ENCODE assay signal across 7 mouse cellular contexts in the genomic region with DNA sequence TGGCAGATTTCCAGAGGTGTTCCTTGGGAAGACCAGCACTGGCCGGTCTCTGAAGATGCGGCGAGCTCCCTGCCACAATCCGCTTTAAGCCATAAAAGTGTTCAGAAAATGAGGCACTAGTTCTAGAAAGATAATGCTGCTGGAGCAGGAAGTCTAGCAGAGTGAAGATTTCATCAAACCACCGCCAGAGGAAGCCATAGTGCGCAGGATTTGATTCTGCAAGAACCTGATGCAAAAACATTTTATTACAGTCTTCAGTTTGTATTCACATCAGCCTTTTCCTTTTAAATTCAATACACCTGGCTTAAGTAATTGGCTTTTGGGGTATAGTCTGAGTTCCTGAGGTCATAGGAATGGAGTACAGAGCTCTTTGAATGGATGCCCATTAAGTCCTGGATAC. TPM values are rescaled to one million over a fixed set of nuclear protein-coding genes. Genes with fewer than 3 reads are reported as not detected.
DNase-seq lines count a peak whose midpoint lies in the region; ATAC-seq and TF ChIP-seq lines count a peak whose summit lies in the region.

No protein-coding gene starts in this region.

- peak overlapping the region; percentile 39 for H3K27ac ChIP-seq in CH12.LX (ENCODE audit: insufficient read depth, low read depth)
- peak overlapping the region; percentile 93 for H3K27ac ChIP-seq in hindbrain, embryonic 10.5 days
- peak overlapping the region; percentile 93 for H3K27ac ChIP-seq in midbrain, embryonic 10.5 days (replicated peaks)

- H3K4me2 ChIP-seq in CH12.LX (ENCODE audit: insufficient read depth, low read depth, poor library complexity, severe bottlenecking), result peak overlapping the region; percentile 92

- peaks cover 20 to 48% of the 10 kb centered on the region in 2 experiments for H3K36me3 ChIP-seq in CH12.LX (replicated peaks in 1 of 2; ENCODE audit: control insufficient read depth in 1 of 2, insufficient read depth in 1 of 2, low read length in 1 of 2)
- peaks cover 57% of the 10 kb centered on the region for H3K36me3 ChIP-seq in G1E (replicated peaks)
- H3K36me3 ChIP-seq in hindbrain, embryonic 10.5 days, result peaks cover 36% of the 10 kb centered on the region
- peaks cover 34% of the 10 kb centered on the region for H3K36me3 ChIP-seq in midbrain, embryonic 10.5 days

- TF ChIP-seq EP300 in CH12.LX (IDR thresholded peaks at IDR 0.05; ENCODE audit: low read length), result no peak

- 81% methylated on average over 6 of the region's 6 CpGs for WGBS in hindbrain, embryonic 10.5 days
- 75% methylated on average over 6 of the region's 6 CpGs for WGBS in midbrain, embryonic 10.5 days

- no peaks in the 10 kb centered on the region for H3K9me3 ChIP-seq in CH12.LX (replicated peaks; ENCODE audit: low read length)
- H3K9me3 ChIP-seq in G1E (replicated peaks), result no peaks in the 10 kb centered on the region
- no peaks in the 10 kb centered on the region for H3K9me3 ChIP-seq in hindbrain, embryonic 10.5 days
- no peaks in the 10 kb centered on the region for H3K9me3 ChIP-seq in midbrain, embryonic 10.5 days (replicated peaks)

- peak overlapping the region; percentile 72 for H3K9ac ChIP-seq in CH12.LX (ENCODE audit: insufficient read depth, low read depth)

- peak; percentile 56 for DNase-seq in CH12.LX (ENCODE audit: extremely low read depth)
- no peak for DNase-seq in G1E (ENCODE audit: low spot score)
- DNase-seq in hindbrain, embryonic 10.5 days (ENCODE audit: low spot score), result no peak
- DNase-seq in midbrain, embryonic 10.5 days (ENCODE audit: low spot score), result no peak
- no peak for DNase-seq in adipocyte (ENCODE audit: low spot score)
- DNase-seq in left cerebral cortex, adult 8-10 months (ENCODE audit: low spot score in 2 of 2), result no peak
- DNase-seq in kidney, postnatal 14 days, result no peak

- dilution Hi-C loops in CH12.LX (cut with MboI; ENCODE audit: extremely low pct_ligation_motif_present, extremely low pct_unique_long_range_greater_than_20kb, low sequenced_read_pairs), result no loop called here

- TF ChIP-seq CTCF in CH12.LX (conservative IDR thresholded peaks at IDR 0.05 in 1 of 2, IDR thresholded peaks at IDR 0.05 in 1 of 2; ENCODE audit: low read depth in 2 of 2, low read length in 2 of 2) (peak in 1 of 2 experiments; percentile 45; a peak in 2 of 4 replicates), G1E (IDR thresholded peaks at IDR 0.05; ENCODE audit: low read depth, low read length) (no peak)

- H3K79me2 ChIP-seq in CH12.LX (replicated peaks; ENCODE audit: control insufficient read depth, extremely low read depth, insufficient read depth, poor library complexity, severe bottlenecking), result peaks cover 43% of the 10 kb centered on the region

- no peak for TF ChIP-seq POLR2A in CH12.LX (IDR thresholded peaks at IDR 0.05; ENCODE audit: low read depth, low read length)

- in situ Hi-C loops in CH12.LX (cut with MboI; ENCODE audit: low pct_ligation_motif_present, low pct_unique_long_range_greater_than_20kb, low sequenced_read_pairs), result no loop called here

- TF ChIP-seq RAD21 in CH12.LX (IDR thresholded peaks at IDR 0.05; ENCODE audit: low read depth, low read length), result no peak; the same call in 1 of the 2 replicates

- H3K4me1 ChIP-seq in CH12.LX (ENCODE audit: control insufficient read depth in 1 of 2, insufficient read depth in 2 of 2) (peaks cover 6 to 61% of the 10 kb centered on the region in 2 experiments; a peak in 3 of 4 replicates), G1E (ENCODE audit: insufficient read depth, low read depth, low read length) (peaks cover 61% of the 10 kb centered on the region)
- H3K4me1 ChIP-seq in hindbrain, embryonic 10.5 days (replicated peaks), result peaks cover 34% of the 10 kb centered on the region
- H3K4me1 ChIP-seq in midbrain, embryonic 10.5 days, result peaks cover 45% of the 10 kb centered on the region

- ATAC-seq in G1E (ENCODE audit: extremely low read depth, insufficient number of reproducible peaks, low FRiP score, poor library complexity, severe bottlenecking), result no peak

- H3K4me3 ChIP-seq in CH12.LX (replicated peaks in 1 of 3; ENCODE audit: low read depth in 2 of 3, low read length in 2 of 3, poor library complexity in 1 of 3) (peak overlapping the region; percentile 70 to 91 (median 78)), G1E (ENCODE audit: low read depth, low read length) (peak overlapping the region; percentile 79; the same call in 1 of the 2 replicates)
- H3K4me3 ChIP-seq in hindbrain, embryonic 10.5 days, result peak overlapping the region; percentile 79
- H3K4me3 ChIP-seq in midbrain, embryonic 10.5 days, result peak overlapping the region; percentile 85

- H3K27me3 ChIP-seq in CH12.LX (replicated peaks), result no peaks in the 10 kb centered on the region
- no peaks in the 10 kb centered on the region for H3K27me3 ChIP-seq in G1E (ENCODE audit: insufficient read depth, low read length)
- H3K27me3 ChIP-seq in hindbrain, embryonic 10.5 days (ENCODE audit: insufficient read depth, poor library complexity, severe bottlenecking), result no peaks in the 10 kb centered on the region
- no peaks in the 10 kb centered on the region for H3K27me3 ChIP-seq in midbrain, embryonic 10.5 days (ENCODE audit: low read depth, poor library complexity, severe bottlenecking)

TF ChIP-seq in CH12.LX, 34 proteins besides CTCF, POLR2A, EP300 and RAD21:
- TF ChIP-seq TBP (conservative IDR thresholded peaks at IDR 0.05; ENCODE audit: low read depth, low read length) (0 out of 2 replicates have a peak, but pooled peaks have one; percentile 59), HCFC1 (IDR thresholded peaks at IDR 0.05; ENCODE audit: low read depth, low read length) (peak; percentile 14; the same call in 1 of the 2 replicates), JUN (IDR thresholded peaks at IDR 0.05; ENCODE audit: insufficient read depth, low read depth, low read length) (no peak), NELFE (IDR thresholded peaks at IDR 0.05; ENCODE audit: low read depth, low read length) (no peak), MAZ (IDR thresholded peaks at IDR 0.05; ENCODE audit: low read depth, low read length) (no peak), CHD1 (IDR thresholded peaks at IDR 0.05; ENCODE audit: low read depth, low read length) (no peak), UBTF (IDR thresholded peaks at IDR 0.05; ENCODE audit: low read depth, low read length) (no peak), E2F4 (IDR thresholded peaks at IDR 0.05; ENCODE audit: insufficient replicate concordance, low read depth, low read length) (no peak), GABPA (IDR thresholded peaks at IDR 0.05; ENCODE audit: insufficient replicate concordance, low read depth, low read length) (no peak), JUND (conservative IDR thresholded peaks at IDR 0.05; ENCODE audit: low read depth, low read length) (no peak), MXI1 (IDR thresholded peaks at IDR 0.05; ENCODE audit: low read depth, low read length) (no peak), BHLHE40 (IDR thresholded peaks at IDR 0.05; ENCODE audit: low read depth, low read length) (no peak), NRF1 (IDR thresholded peaks at IDR 0.05; ENCODE audit: low read depth, low read length) (no peak), ZMIZ1 (IDR thresholded peaks at IDR 0.05; ENCODE audit: low read depth, low read length) (no peak), SIN3A (IDR thresholded peaks at IDR 0.05; ENCODE audit: low read length) (no peak), RCOR1 (conservative IDR thresholded peaks at IDR 0.05; ENCODE audit: low read depth, low read length) (no peak), ZNF384 (IDR thresholded peaks at IDR 0.05; ENCODE audit: low read depth, low read length) (no peak), KAT2A (IDR thresholded peaks at IDR 0.05; ENCODE audit: insufficient replicate concordance, low read length) (no peak)

RNA-seq across cellular contexts. Expression of gene Ap2b1, which starts 1.0 kb away (rescaled TPM):
- total RNA-seq in CH12.LX (2012; rRNA removed) (59.1 and 60.1 TPM in 2 replicates), CH12.LX (2014; rRNA removed) (57.6 and 58.3 TPM in 2 replicates), G1E (2014; fragmentation: Nextera tagmentation) (92.6 and 113 TPM in 2 replicates), G1E (2017) (68.5 and 76.5 TPM in 2 replicates)
- polyA plus RNA-seq in CH12.LX (2012; ENCODE audit: insufficient read length, low read depth) (75.7 and 78.8 TPM in 2 replicates), G1E (2012) (17.5 and 17.8 TPM in 2 replicates)
- polyA plus RNA-seq in hindbrain, embryonic 10.5 days (2016; fragmentation: Nextera tagmentation; extraction: Ambion mirVana), result 78.9 and 89.2 TPM in 2 replicates
- polyA plus RNA-seq in midbrain, embryonic 10.5 days (2016; fragmentation: Nextera tagmentation; extraction: Ambion mirVana), result 73.5 and 89.6 TPM in 2 replicates
- total RNA-seq in left cerebral cortex, adult 8-10 months (2022), result 100 to 1,000 TPM; 255 to 290 (median 271) TPM

RNA-seq across cellular contexts. Expression of gene Pex12, which starts 4.6 kb away (rescaled TPM):
- total RNA-seq in CH12.LX (2012; rRNA removed) (9.5 and 11.4 TPM in 2 replicates), CH12.LX (2014; rRNA removed) (6.3 and 8.2 TPM in 2 replicates), G1E (2014; fragmentation: Nextera tagmentation) (6.8 and 8.6 TPM in 2 replicates), G1E (2017) (7.1 and 8.7 TPM in 2 replicates)
- polyA plus RNA-seq in CH12.LX (2012; ENCODE audit: insufficient read length, low read depth) (30.6 and 30.7 TPM in 2 replicates), G1E (2012) (2.7 and 3.0 TPM in 2 replicates)
- 13.9 and 17.2 TPM in 2 replicates for polyA plus RNA-seq in hindbrain, embryonic 10.5 days (2016; fragmentation: Nextera tagmentation; extraction: Ambion mirVana)
- 17.0 and 18.0 TPM in 2 replicates for polyA plus RNA-seq in midbrain, embryonic 10.5 days (2016; fragmentation: Nextera tagmentation; extraction: Ambion mirVana)
- total RNA-seq in left cerebral cortex, adult 8-10 months (2022), result 10 to 100 TPM; 13.0 to 15.0 (median 13.8) TPM

RNA-seq across cellular contexts. Expression of gene Slfn14, which starts 11.3 kb away (rescaled TPM):
- total RNA-seq in CH12.LX (2012; rRNA removed) (not detected in 2 replicates), CH12.LX (2014; rRNA removed) (not detected in 2 replicates), G1E (2014; fragmentation: Nextera tagmentation) (9.4 and 25.5 TPM in 2 replicates), G1E (2017) (1.8 and 2.1 TPM in 2 replicates)
- polyA plus RNA-seq in CH12.LX (2012; ENCODE audit: insufficient read length, low read depth) (not detected in 2 replicates), G1E (2012) (0.10 and 0.17 TPM in 2 replicates)
- polyA plus RNA-seq in hindbrain, embryonic 10.5 days (2016; fragmentation: Nextera tagmentation; extraction: Ambion mirVana), result 0.11 and 0.30 TPM in 2 replicates
- 0.12 and 0.21 TPM in 2 replicates for polyA plus RNA-seq in midbrain, embryonic 10.5 days (2016; fragmentation: Nextera tagmentation; extraction: Ambion mirVana)
- total RNA-seq in left cerebral cortex, adult 8-10 months (2022), result not detected

Comparison
In these comparisons a context has a peak if more than half of its experiments do, and no peak if none do; other contexts are left out.
1. H3K27ac ChIP-seq: peak in every context shown above with its lines; median percentile 93 in hindbrain, embryonic 10.5 days; 93 in midbrain, embryonic 10.5 days; 39 in CH12.LX.